Mouse (Mus musculus) ES-E14 (cell line): Measurements from ENCODE around the gene Krtap9-5. TPM values are rescaled to one million over a fixed set of nuclear protein-coding genes. Genes with fewer than 3 reads are reported as not detected.

Experiments used
- DNase-seq: peaks from one replicate; pipeline ENCODE4 v3.0.0-alpha.2; 2013; ENCODE audit warnings: low read depth, low spot score
- H3K27ac ChIP-seq: 2 replicates; pipeline ENCODE4 v1.5.1; 2012; ENCODE audit warnings: low read depth, mild to moderate bottlenecking, low read length, moderate library complexity, mixed read lengths; ENCODE audit not compliant: poor library complexity, insufficient read depth, severe bottlenecking
- H3K36me3 ChIP-seq: 2 replicates; pipeline ENCODE4 v1.6.1; 2012; ENCODE audit warnings: mild to moderate bottlenecking, low read length, moderate library complexity, mixed read lengths; ENCODE audit not compliant: control insufficient read depth, poor library complexity, insufficient read depth, severe bottlenecking
- H3K4me1 ChIP-seq, 2 experiments: fragments of 150-350 bp in 1 of 2; sonication (generic) in 1 of 2; 2 replicates each; pipeline ENCODE4 v1.6.1; 2012; ENCODE audit warnings: low read length in 2 of 2, mild to moderate bottlenecking in 1 of 2, mixed read lengths in 1 of 2; ENCODE audit not compliant: control insufficient read depth in 2 of 2, insufficient read depth in 2 of 2, poor library complexity in 1 of 2
- H3K4me3 ChIP-seq, 2 experiments: fragments of 150-350 bp in 1 of 2; sonication (generic) in 1 of 2; 2 replicates each; pipeline ENCODE4 v1.5.1; 2012; ENCODE audit warnings: low read length in 2 of 2, low read depth in 1 of 2, mild to moderate bottlenecking in 1 of 2, mixed read lengths in 1 of 2; ENCODE audit not compliant: insufficient read depth in 1 of 2, poor library complexity in 1 of 2, severe bottlenecking in 1 of 2
- H3K9ac ChIP-seq: 2 replicates; pipeline ENCODE4 v1.6.1; 2012; ENCODE audit warnings: low read depth, mild to moderate bottlenecking, low read length, mixed read lengths; ENCODE audit not compliant: poor library complexity, insufficient read depth, severe bottlenecking
- H3K9me3 ChIP-seq: fragments of 150-350 bp; sonication (generic); 2 replicates; pipeline ENCODE4 v1.6.1; 2012; ENCODE audit warnings: low read depth, mild to moderate bottlenecking, low read length; ENCODE audit not compliant: control insufficient read depth, insufficient read depth
- CHD2 ChIP-seq: IDR thresholded peaks from 2 replicates; pipeline ENCODE4 v1.6.1; 2014; ENCODE audit warnings: mild to moderate bottlenecking, low read depth, low read length, inconsistent platforms
- HCFC1 ChIP-seq: IDR thresholded peaks from 2 replicates; pipeline ENCODE4 v1.6.1; 2012; ENCODE audit warnings: low read length, inconsistent platforms, borderline replicate concordance; ENCODE audit not compliant: insufficient read depth
- MAFK ChIP-seq: IDR thresholded peaks from 2 replicates; pipeline ENCODE4 v1.6.1; 2014; ENCODE audit warnings: mild to moderate bottlenecking, low read depth, low read length, inconsistent platforms; ENCODE audit not compliant: insufficient read depth
- ZC3H11A ChIP-seq: IDR thresholded peaks from 2 replicates; pipeline ENCODE4 v1.6.1; 2012; ENCODE audit warnings: low read depth, mild to moderate bottlenecking, inconsistent platforms, low read length, borderline replicate concordance
- ZNF384 ChIP-seq: IDR thresholded peaks from 2 replicates; pipeline ENCODE4 v1.6.1; 2012; ENCODE audit warnings: low read depth, low read length, inconsistent platforms
- in situ Hi-C, 2 experiments: fragments of 600-800 bp; cut with MboI; formaldehyde crosslinking; loops; one replicate each; pipeline ENCODE4 v1.15.1; 2025; ENCODE audit warnings: low sequenced_read_pairs in 2 of 2, inconsistent platforms in 1 of 2; ENCODE audit not compliant: unreplicated experiment in 2 of 2
- total RNA-seq: library from RNA; depleted of rRNA; stranded (reverse); fragments of 300-350 nt; gene quantifications from 2 replicates; pipeline ENCODE4 v1.2.3, GENCODE M21; 2012

Krtap9-5 gene
- total RNA-seq, 1 experiment, result not detected

DNA sequence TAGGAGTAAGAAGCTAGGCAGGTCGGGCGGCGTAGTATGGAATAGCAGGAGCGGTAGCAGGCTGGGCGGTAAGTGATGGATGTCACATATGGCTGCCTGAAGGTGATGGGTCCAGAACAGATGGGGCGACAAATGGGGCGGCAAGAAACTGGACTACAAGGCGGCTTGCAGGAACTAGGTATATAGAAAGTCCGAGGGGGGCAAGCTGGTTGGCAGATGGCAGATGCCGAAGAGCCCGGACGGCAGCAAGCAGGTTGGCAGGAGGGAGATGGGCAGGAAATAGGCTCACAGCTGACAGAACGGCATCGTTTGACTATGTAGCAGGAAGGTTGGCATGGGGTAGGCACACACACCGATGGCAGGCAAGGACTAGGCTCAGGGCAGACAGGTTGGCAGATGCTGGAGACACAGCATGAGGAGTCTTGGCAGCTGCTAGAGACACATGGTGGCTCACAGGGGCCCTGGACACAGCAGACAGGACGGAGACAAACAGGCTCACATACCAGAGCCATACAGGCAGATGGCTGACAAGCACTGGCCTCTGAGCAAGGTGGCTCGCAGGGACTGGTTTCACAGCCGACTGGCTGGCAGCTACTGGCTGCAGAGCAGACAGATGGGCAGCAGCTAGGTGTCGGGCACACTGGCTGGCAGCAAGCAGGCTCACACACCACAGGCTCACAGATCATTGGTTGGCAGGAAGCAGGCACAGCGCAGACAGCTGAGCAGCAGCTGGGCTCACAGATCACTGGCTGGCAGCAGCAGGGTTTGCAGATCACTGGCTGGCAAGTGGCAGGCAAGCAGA, 37.2 kb downstream of the Krtap9-5 start:
- Histone ChIP-seq H3K4me1 (no peaks in the 10 kb centered on the region), H3K9me3 (no peaks in the 10 kb centered on the region), H3K4me3 (no peak overlapping the region), H3K36me3 (no peaks in the 10 kb centered on the region), H3K9ac (no peak overlapping the region), H3K27ac (no peak overlapping the region)
- TF ChIP-seq HCFC1 (no peak), ZC3H11A (no peak), ZNF384 (no peak)
- DNase-seq, result no peak
- in situ Hi-C loops, result no loop called here

DNA sequence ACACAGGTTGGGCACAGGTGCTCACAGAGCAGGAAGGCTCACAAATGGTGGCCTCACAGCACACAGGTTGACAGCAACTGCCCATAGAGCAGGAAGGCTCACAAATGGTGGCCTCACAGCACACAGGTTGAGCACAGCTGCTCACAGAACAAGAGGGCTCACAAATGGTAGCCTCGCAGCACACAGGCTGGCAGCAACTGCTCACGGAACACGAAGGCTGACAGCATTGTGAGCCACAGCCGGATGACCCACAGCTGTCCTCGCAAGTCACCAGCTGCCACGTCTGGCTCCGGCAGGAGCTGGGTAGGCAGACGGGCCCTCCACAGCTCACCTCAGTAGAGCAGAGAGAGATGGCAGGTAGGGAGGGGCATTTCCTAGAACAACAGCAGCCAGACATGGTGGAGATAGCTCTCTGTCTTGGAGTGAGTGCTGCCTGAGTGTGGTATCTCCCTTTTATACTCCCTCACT, 37.9 kb downstream of the Krtap9-5 start, which contains the start of gene Krtap16-1:
Gene Krtap16-1, minus strand, starts transcription at position 418 of the 468 bp plus-strand sequence.
- Histone ChIP-seq H3K27ac (no peak within 1 kb of the TSS), H3K9me3 (no peaks in the 10 kb centered on the region), H3K4me1 (no peaks in the 10 kb centered on the region), H3K4me3 (no peak within 1 kb of the TSS), H3K9ac (no peak within 1 kb of the TSS), H3K36me3 (no peaks in the 10 kb centered on the region)
- no peak for DNase-seq
- in situ Hi-C loops, result no loop called here
- no peak for TF ChIP-seq ZNF384
- no peak for TF ChIP-seq HCFC1
- no peak for TF ChIP-seq MAFK
- no peak for TF ChIP-seq ZC3H11A
- TF ChIP-seq CHD2, result no peak

DNA sequence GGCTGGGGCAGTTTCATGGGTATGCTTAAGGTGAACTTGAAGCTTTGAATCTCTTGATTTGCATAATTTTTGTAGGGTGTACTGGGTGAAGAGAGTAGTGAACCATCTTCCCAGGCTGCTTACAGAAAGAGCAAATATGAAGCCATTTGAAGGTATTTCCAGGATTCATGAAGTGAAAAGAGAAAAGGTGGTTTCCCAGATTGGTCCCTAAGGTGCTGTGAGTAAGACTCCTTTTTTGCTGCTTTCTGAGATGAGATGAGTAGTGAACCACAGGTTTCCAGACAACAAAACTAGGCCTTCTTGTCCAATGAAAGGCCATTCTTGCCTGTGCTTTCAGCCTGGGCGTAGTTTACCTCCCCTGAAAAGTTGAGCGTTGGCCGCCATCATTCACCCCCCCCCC, 40.3 kb downstream of the Krtap9-5 start:
- no peak for DNase-seq
- Histone ChIP-seq H3K9ac (no peak overlapping the region), H3K36me3 (no peaks in the 10 kb centered on the region), H3K27ac (no peak overlapping the region), H3K4me1 (no peaks in the 10 kb centered on the region), H3K4me3 (no peak overlapping the region), H3K9me3 (no peaks in the 10 kb centered on the region)
- in situ Hi-C loops, result no loop called here
- TF ChIP-seq HCFC1, result no peak

DNA sequence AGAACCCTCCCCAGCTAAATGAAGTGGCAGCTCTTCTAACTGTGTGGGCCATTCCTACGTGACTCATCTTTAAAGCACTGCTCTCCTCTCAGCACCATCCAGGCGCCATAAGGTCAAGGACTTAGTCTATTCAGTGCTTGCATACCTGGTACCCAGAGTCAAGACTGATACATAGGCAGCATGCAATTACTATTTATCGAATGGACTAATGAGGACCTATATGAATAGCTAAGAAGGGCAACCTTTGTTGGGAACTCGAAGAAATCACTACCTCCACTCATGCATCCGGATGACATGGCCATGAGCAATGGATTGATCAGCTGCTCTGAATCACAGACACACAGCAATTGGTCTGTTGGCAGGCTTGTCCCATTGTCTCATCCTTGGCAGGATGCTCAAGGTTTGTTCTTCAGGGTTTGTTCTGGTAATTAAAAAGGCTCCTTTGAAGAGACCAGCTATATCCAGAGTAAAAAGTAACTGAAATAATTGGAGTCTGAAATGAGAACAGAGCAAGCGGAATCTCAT, 41.7 kb downstream of the Krtap9-5 start:
- TF ChIP-seq MAFK, result no peak
- TF ChIP-seq HCFC1, result no peak
- TF ChIP-seq CHD2, result no peak
- no peak for TF ChIP-seq ZC3H11A
- TF ChIP-seq ZNF384, result no peak
- Histone ChIP-seq H3K27ac (no peak overlapping the region), H3K36me3 (no peaks in the 10 kb centered on the region), H3K9ac (no peak overlapping the region), H3K4me3 (no peak overlapping the region), H3K4me1 (no peaks in the 10 kb centered on the region), H3K9me3 (no peaks in the 10 kb centered on the region)
- DNase-seq, result no peak
- in situ Hi-C loops, result no loop called here
